Mouse (Mus musculus): Measurements from ENCODE around the gene Nfil3. TPM values are rescaled to one million over a fixed set of nuclear protein-coding genes. Genes with fewer than 3 reads are reported as not detected.

Gene Nfil3
- total RNA-seq, 2 experiments from 2014 or later: 33.6 to 35.5 TPM

GRCm38 (mm10) chr13:52949211-52949610, 31.7 kb downstream of the Nfil3 start:
- DNase-seq: no peak
- intact Hi-C loops (cut with DNase I): no loop called here

GRCm38 (mm10) chr13:52947545-52947944, 33.3 kb downstream of the Nfil3 start:
- DNase-seq: no peak
- intact Hi-C loops (cut with DNase I): no loop called here

- intact Hi-C loops (cut with DNase I): no loop called here
- peak; percentile 40 for DNase-seq
These were observed 35.1 kb downstream of the Nfil3 start for GRCm38 (mm10) chr13:52945769-52946168.

- intact Hi-C loops (cut with DNase I): no loop called here
- no peak for DNase-seq
These were observed 36.8 kb downstream of the Nfil3 start for GRCm38 (mm10) chr13:52944116-52944515.

GRCm38 (mm10) chr13:52942876-52943388, 37.9 kb downstream of the Nfil3 start:
- intact Hi-C loops (cut with DNase I): no loop called here

GRCm38 (mm10) chr13:52940956-52941355, 39.9 kb downstream of the Nfil3 start:
- no peak for DNase-seq
- intact Hi-C loops (cut with DNase I): no loop called here

More at GRCm38 (mm10) chr13:52942876-52943388, 37.9 kb downstream of the Nfil3 start:
- no peak for DNase-seq

GRCm38 (mm10) chr13:52930582-52930981, 50.3 kb downstream of the Nfil3 start:
- no peak for DNase-seq
- intact Hi-C loops (cut with DNase I): no loop called here

GRCm38 (mm10) chr13:52929209-52930171, 51.4 kb downstream of the Nfil3 start, which contains the start of gene Auh:
Gene Auh, minus strand, starts transcription at chr13:52929681.
- peak; percentile 93 for DNase-seq

GRCm38 (mm10) chr13:52928392-52928791, 52.5 kb downstream of the Nfil3 start:
- no peak for DNase-seq
- intact Hi-C loops (cut with DNase I): no loop called here

More at GRCm38 (mm10) chr13:52929209-52930171, 51.4 kb downstream of the Nfil3 start, which contains the start of gene Auh:
- intact Hi-C loops (cut with DNase I): no loop called here

- no peak for DNase-seq
- intact Hi-C loops (cut with DNase I): no loop called here
These were observed 56.4 kb downstream of the Nfil3 start for GRCm38 (mm10) chr13:52924457-52924856.

- intact Hi-C loops (cut with DNase I): no loop called here
- no peak for DNase-seq
These were observed 58.9 kb downstream of the Nfil3 start for GRCm38 (mm10) chr13:52921966-52922365.

- DNase-seq: no peak
- intact Hi-C loops (cut with DNase I): no loop called here
These were observed 59.6 kb downstream of the Nfil3 start for GRCm38 (mm10) chr13:52921065-52921825.

- DNase-seq: no peak
- intact Hi-C loops (cut with DNase I): no loop called here
These were observed 61.0 kb downstream of the Nfil3 start for GRCm38 (mm10) chr13:52919790-52920352.

- intact Hi-C loops (cut with DNase I): no loop called here
- DNase-seq: no peak
These were observed 62.5 kb downstream of the Nfil3 start for GRCm38 (mm10) chr13:52918333-52918732.

Other genes starting within 250 kb of the Nfil3 start
- 10 to 100 TPM; 50.7 to 53.7 TPM for gene Auh, start 51.4 kb downstream of the Nfil3 start, total RNA-seq (2021)

Data from left cerebral cortex, postnatal 4 days (tissue).